Mouse (Mus musculus) retina, embryonic 14.5 days (tissue): ENCODE results near the gene Cavin1.

ENCODE experiments used
- DNase-seq: peaks from one replicate; pipeline ENCODE4 v3.0.0-alpha.2; 2015; ENCODE audit warnings: low spot score

The Cavin1 gene

GRCm38 (mm10) chr11:100957244-100957643 is 13.4 kb downstream of the Cavin1 start:
- peak; percentile 91 for DNase-seq

GRCm38 (mm10) chr11:100949540-100949939 is 21.1 kb downstream of the Cavin1 start:
- DNase-seq = no peak

GRCm38 (mm10) chr11:100948317-100948716 is 22.4 kb downstream of the Cavin1 start:
- DNase-seq = no peak

GRCm38 (mm10) chr11:100947548-100947947 is 23.1 kb downstream of the Cavin1 start:
- no peak for DNase-seq

DNA sequence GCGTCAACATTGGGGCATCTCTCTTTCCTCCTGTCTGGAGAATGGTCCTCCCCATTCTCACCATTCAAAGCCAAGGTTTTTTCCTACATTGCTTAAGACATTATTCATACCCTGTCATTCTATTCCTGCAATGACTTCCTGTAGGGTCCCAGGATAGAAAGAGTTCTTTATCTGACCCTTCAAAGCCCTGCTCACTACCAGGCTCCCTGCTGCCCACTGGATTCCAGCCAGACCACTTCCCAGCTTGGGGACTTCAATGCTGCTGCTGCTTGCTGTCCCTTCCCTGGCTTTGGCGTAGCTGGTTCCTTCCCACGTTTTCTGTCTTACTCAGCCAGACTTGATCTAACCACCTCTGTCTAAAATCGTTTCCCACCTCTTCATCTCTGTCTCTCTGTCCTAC is 23.8 kb downstream of the Cavin1 start:
- DNase-seq = no peak

DNA sequence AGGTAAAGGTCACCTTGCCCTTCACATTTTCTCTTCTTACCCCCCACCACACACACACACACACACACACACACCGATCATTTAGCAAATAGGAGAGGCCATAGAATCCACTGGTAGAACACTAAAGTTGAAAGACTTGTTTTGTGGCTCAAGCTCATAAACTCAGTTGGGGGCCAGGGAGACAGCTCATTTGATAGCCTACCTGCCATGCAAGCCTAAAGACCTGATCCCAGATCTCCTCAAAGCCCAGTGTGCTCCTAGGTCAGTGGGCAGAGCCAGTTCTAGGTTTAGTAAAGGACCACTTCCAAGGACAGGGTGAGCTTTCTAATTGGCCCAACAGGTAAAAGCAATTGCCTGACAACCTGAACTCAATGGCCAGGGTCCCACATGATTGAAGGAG is 28.3 kb downstream of the Cavin1 start:
- no peak for DNase-seq

DNA sequence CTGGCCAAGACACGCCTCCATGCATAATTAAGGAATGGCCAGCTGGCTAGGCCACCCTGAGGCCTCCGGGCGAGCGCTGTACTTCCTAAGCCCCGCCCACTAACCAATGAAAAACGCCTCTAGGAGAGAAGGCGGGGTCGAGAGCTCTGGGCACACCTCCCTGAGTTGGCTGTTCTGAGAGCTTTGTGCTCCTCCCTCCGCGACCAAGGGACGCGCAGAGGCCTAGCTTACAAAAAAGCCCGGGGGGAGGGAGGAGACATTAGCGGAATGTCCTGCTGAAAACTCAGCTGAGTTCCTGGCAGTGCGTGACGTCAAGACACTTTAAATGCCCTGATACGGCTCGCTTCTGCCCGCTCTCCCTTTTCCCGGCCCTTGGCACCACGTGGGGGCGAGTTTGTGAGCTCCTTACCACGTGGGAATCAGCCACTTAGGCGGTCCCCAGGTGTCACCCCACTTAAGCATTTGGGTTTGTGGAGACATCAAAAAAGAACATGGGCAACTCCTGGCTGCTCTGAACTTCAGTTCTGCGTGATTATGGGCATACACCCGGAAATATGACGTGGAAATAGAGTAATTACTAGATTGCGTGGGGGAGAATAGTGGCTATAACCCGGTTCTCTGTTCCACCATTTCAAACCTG is 31.1 kb downstream of the Cavin1 start, which contains the start of gene Stat3:
Gene Stat3, minus strand, starts transcription at position 29 of the 640 bp plus-strand sequence.
- DNase-seq = peak; percentile 100

DNA sequence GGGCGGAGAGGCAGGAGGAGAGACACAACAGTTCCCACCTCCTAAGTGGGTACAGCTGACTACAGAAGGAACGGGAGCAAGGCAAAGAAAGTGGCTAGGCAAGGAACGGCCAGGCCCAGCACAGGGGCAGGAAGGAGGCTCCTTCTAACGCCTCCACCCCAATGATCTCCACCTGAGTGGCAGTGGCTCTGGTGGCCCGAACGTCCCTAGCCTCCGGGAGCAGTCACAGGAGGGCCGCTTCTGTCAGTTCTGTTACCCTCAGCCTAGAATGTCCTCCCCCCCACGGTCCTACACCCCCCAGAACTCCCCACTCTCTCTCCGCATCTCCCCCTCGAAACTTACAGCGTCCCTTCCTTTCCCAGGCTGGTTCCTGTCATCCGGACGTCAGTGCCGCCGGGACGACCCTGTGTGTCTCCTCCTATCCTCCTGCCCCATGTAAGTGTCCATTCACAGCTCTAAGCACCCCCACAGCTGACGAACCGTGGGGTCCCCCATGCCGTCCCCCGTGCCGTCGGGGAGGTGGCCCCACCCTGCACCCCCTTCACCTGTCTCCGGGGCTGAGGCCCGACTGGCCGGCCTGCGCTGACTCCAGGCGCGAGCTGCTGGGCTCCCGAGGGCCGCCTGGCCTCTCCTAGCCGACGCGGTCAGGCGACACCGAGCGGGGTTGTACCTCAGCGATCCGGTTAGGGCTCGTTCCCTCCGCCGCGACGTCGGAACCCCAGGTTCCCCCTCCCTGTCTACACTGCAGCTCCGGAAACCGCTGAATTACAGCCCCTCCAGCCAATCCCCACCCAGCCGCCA is 31.8 kb downstream of the Cavin1 start:
- DNase-seq = peak; percentile 47

- DNase-seq = no peak
Observed at GRCm38 (mm10) chr11:100938112-100938511, 32.6 kb downstream of the Cavin1 start.

DNA sequence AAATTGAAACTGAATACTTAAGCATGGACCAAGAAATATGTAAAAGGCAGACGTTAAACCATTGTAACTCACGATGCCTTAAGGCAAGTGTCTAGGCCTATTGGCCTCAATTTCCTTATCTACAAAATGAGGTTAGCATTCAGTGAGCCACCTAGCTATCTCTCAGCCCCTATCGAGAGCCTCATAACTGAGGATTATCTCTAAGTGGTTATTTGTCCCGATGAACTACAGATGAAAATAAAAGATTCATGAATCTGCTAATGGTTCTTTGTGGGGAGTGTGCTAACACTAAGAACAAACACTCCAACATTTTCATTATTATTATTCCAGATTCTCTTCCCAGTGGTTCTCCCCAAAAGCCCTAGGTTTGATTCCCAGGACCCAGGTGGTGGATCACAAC is 33.4 kb downstream of the Cavin1 start:
- no peak for DNase-seq

DNA sequence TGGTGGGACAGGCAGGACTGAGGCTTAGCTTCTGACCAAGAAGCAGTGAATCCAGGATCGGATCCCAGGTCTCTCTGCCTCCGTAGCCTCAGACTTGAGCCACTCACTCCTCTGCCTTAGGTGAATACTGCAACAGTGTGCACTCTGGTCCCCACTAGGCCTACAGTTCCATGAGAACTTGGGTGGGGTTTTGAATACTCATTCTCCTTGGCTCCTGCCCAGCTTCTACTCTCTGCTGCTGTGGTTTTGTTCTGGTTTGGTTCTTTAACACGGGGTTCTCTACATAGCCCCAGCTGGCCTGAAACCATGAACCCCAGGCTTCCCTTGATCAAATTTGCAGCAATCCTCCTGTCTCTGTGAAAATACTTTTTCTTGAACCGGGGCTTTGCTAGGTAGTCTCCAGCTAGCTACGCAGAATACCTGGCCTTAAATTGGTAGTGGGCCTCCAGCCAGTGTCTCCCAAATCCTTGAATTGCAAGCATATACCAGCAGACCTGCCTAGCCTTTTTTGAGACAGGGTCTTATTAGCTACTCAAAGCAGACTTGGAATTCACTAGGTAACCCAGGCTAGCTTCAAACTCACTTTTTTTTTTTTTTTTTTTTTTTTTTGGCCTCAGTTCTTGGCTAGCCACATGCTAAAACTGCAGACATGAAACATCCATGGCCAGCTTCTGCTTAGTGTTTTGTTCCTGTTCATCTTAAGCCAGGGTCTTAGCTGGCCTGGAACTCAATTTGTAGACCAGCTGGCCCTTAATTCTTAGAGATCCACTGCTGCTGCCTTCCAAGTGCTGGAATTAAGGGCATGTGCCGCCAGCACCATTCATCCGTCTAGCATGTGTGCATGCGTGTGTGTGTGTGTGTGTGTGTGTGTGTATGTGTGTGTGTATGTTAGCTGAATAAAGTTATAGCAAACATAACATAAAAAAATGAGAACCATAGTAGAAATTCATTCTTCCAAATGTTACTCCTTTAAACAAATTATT is 35.0 kb downstream of the Cavin1 start:
- DNase-seq = no peak

GRCm38 (mm10) chr11:100931254-100931921 is 39.3 kb downstream of the Cavin1 start:
- no peak for DNase-seq

- DNase-seq = no peak
Observed at GRCm38 (mm10) chr11:100930611-100931010, 40.1 kb downstream of the Cavin1 start.

- no peak for DNase-seq
Observed at GRCm38 (mm10) chr11:100927386-100927785, 43.3 kb downstream of the Cavin1 start.

- no peak for DNase-seq
Observed at GRCm38 (mm10) chr11:100924386-100924919, 46.2 kb downstream of the Cavin1 start.

GRCm38 (mm10) chr11:100920887-100921624 is 49.6 kb downstream of the Cavin1 start:
- no peak for DNase-seq

DNA sequence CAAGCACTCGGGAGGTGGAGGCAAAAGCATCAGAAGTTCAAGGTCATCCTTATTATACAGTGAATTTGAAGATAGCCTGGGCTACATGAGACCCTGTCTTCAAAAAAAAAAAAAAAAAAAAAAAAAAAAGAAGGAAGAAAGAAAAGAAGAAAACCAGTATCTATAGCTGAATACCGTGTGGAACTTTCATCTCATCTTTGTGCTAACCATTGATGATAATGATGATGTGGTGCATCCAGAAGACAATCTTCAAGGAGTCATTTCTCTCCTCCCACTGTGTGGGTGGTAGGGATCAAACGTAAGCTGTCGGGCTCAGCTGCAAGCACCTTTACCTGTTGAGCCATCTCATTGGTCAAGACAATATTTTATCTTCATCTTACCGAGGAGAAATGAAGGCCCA is 52.7 kb downstream of the Cavin1 start:
- no peak for DNase-seq

DNA sequence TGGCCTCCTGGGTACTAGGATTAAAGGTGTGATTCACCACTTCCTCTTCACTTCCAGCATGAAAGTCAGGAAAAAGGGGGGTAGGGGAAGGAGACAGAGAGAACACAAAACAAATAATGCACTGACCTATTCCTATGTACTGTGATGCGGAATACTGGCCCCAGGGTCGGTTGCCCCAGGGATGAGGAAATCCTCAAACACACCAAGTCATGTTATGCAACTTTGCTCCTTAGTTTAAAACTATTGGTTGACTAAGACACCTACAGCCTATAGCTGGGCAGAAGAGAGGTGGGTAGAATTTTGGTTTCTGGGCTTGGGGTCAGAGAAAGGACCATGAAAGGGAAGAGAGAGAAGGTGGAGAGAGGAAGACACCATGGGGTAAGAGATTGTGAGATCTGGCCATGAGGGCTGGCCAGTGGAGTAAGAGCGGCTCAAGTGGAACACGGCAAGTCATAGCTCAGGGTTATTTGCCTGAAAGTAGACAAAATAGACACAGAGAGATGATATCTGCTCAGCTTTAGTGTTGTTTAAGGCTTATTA is 54.2 kb downstream of the Cavin1 start:
- DNase-seq = no peak

DNA sequence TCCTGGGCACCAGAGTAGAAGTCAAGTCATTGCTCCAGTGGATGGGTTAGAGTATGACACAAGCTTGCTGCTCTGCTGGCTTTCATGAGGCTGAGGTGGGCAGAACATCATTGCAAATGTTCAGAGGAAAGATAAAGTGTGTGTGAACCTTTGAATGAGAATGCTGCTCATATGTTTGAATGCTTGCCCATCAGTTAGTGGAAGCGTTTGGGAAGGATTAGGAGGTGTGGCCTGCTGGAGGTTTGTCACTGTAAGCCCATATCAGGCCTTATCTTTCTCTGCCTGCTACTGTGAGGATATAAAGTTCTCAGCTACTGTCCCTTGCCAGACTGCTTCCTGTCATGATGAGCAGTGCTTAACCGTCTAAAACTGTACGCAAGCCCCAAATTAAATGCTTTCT is 55.6 kb downstream of the Cavin1 start:
- no peak for DNase-seq

- DNase-seq = no peak
Observed at GRCm38 (mm10) chr11:100914415-100914814, 56.3 kb downstream of the Cavin1 start.
